Mouse (Mus musculus) embryo, embryonic 10.5 days (tissue): Measurements from ENCODE around the gene Npr3.
A peak's percentile ranks its signal among the peaks of the same experiment; 100 is the strongest.

Experiments used
- DNase-seq: peaks from one replicate; pipeline ENCODE4 v3.0.0-alpha.2; 2015; ENCODE audit warnings: low spot score

Npr3 gene

DNA sequence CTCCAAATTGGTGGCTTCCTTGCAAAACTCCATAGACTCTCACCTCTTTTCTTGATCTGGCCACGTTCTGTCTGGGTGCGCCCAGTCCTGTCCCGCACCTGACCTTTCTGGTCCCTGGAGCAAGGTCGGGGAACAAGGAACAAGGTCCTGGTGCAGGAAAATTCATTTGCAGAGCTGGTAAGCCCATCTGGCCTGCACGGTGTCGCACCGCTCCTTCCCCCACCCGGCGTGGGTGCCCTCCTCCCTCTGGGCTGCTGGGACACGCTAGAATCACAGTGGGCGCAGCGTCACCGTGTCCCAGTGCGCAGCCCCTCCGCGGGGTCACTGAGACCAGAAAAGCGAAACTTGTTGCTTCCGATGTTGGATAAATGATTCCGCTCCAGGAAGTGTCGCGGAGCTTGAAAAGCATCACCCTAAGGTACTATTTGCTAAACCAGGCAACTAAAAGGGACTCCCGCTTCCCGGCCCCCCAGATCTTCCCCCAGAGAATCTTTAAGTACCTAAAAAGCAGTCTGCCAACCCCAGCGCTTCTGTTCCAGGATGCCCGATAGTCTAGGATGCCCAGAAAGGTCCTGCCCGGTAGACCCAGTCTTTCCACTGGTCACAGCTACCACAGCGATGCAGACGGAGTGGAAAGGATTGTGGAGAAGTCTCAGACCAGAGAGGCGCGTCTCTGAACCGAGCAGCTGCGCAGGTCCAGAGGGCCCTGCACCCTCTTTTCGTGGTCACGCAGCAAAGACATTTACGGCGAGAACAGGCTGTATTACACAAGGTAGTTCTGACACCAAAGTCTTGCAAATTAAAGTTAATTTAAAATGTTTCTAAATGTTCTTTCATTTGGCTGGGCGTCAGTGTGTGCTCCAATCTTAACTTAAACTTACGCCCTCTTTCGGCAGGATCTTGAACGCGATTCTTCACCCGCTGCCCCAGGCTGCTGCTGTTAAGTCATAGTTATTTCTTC is at the start of gene Npr3:
Gene Npr3 (minus strand): TSS at position 717 of the 961 bp plus-strand sequence.
- DNase-seq = peak; percentile 89

DNA sequence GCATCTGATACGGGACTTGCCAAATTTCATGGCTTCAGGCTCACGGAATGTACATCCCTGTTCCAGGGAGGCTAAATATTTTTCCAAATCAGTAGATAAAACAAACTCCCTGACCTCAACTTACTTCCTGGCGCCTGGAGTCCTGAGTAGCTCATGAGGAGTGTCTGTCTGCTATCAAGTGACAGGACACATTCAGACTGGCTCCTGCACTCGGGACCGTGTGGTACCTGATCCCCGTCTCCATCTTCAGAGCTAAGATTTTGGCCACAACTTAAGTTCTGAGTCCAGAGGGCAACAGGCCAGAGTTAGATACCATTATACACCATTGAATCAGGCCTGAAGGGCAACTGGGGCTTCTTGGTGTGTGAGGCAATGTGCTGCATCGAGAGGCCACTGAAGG is 49.0 kb upstream of the Npr3 start:
- no peak for DNase-seq

DNA sequence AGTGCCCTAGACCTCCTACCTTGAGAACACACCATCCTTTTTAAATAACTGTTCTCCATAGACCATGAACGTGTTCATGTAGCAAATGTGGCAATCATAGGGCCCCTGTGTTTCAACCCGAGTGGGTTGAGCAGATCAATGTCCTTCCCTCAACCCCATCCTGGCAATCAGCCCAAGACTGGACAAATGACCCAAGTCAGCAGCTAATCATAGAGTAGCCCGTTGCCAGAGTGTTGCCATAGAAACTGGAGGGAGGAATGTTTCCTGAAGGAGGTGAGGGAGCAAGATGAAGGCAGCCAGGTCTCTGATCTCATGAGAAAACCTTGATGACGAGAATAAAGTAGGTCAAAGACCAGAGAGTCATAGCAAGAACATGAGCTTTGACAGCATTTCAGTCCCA is 47.1 kb upstream of the Npr3 start:
- no peak for DNase-seq

DNA sequence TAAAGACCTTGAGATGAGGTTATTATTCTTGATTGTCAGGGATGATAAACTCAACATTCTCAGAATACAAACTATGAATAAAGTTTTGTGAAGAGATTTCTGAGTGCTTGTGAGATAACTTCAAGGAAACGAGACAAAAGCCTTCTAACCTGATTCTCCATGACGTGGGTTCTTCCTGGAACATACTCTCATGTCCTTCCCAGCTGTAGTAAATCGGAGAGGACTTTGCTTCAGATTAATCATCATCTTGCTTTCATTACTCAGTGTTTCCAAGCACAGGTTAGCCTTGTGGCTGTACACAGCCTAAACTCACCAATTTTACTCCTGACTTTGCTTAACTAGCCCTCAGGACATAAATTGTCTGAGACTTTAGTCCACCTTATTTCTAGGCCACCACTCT is 45.1 kb upstream of the Npr3 start:
- no peak for DNase-seq

DNA sequence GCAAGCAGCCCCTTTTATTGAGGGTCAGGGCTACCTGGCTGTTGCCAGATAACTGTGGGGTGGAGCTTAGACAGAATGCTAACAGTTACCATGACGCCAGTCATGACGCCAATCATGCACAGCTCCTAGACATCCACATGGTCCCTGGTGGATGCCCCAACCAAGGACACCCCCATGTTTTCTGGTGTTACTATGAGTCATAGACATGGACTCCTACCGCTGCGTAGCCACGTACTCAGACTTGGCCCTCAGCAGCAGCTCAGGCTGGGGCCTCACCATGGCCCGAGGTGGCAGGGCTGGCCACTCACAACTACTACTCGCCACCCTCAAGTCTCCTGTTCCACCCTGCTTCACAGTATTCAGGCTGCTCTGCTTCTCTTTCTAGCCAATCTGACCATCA is 44.1 kb upstream of the Npr3 start:
- no peak for DNase-seq

DNA sequence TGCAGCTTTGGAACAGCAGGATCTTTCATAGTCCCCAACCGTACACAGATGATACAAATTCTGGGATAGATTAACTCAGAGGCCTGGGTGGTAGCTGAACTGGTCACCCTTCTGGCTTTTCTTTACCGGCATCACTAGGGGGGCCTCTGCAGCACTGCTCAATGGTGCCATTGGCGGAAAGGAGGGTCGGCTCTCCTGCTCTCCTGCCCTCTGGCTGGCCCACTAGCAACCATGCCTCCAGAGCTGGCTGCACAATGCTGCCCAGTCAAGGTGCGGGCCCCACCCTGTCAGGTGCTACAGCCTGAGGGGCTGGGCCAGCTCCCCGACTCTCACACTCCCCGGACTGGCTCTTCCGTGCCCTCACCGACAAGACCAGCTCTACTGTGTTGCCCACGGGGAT is 43.1 kb upstream of the Npr3 start:
- DNase-seq = no peak

DNA sequence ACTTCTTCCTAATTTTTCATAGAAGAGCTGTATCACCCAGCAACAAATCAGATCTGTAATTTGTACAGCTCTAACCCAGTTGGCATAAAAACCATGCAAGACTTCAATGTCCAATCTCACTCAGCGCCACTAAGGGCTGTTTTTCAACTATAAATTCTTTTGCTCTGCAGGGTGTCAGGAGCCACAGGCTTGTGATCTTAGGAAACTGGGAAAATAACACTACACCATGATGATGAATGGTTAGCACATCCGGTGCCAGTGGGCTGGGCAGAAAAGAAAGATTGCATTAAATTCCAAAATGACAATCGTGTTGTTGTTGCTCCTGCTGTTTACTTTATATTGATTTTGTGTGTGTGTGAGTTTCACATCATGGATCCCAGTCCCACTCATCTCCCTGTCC is 42.4 kb upstream of the Npr3 start:
- no peak for DNase-seq

DNA sequence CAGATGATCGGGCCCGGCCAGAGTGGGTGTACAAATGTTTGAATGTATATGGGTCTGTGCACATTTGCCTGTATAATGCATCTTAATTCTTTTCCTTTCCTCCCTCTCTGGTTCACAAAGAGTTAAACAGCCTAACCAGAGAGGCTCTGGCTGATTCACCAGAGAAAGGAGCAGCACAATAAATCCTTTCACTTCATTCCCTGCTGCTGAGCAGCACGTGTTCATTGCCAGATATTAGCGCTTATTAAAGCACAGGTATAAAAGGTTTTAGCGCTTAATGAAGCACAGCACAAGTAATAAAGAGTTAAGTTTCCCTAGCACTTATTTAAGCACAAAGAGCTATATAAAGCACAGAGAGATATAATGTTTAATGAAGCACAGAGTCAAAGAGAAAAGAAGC is 33.8 kb upstream of the Npr3 start:
- DNase-seq = peak; percentile 8

DNA sequence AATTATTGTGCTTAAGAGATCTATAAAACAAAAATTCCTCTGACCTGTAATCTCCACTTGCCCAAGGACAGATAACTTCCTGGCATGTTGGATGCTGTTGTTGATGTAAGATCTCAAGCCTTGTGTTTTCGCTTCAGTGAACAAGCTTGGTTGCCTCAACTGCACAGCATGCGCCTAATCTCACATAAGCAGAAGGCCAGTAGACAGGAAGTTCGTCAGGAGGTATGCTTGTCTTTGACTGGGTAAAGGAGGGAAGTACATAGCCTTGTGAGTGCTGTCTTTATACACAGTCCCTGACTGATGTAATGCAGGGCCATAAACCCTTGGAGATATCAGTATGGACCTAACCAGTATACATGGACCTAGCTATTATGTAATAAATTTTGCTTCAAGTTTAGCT is 20.7 kb upstream of the Npr3 start:
- no peak for DNase-seq

DNA sequence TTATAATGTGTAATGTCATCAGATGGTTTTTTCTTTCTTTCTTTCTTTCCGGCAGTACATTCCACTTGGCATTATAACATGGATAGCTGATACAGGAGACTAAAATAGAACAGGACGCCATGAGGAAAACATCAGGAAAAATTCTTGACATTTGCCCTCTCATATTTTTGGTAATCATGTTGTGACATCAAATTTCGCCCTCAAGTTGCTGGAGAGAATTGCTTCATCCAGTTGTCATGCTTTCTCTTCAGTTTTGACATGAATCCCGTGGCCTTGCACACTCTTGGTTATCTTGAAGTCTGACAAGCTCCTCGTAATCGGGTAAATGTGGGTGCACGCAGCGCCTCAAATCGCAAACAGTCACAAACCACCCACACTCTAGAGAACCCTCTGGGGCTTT is 7.0 kb upstream of the Npr3 start:
- no peak for DNase-seq

DNA sequence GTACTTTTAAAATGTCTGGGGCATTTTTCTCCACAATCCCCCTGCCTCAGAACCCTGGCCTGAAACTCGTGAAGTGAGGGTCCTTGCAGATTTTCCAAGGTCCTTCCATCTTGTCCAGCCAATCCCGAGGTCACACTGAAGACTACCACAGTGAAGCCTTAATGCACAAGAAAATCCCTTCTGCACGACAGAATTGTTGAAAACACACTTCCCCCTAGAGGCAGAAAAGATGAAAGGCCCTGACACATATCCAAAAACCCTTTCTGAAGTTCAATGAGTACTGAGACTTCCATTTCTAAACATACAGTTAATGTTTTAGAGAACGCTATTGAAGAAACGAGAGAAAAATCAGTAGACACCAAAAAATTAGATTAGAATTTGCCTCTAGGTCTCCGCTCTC is 2.8 kb upstream of the Npr3 start:
- peak; percentile 63 for DNase-seq

DNA sequence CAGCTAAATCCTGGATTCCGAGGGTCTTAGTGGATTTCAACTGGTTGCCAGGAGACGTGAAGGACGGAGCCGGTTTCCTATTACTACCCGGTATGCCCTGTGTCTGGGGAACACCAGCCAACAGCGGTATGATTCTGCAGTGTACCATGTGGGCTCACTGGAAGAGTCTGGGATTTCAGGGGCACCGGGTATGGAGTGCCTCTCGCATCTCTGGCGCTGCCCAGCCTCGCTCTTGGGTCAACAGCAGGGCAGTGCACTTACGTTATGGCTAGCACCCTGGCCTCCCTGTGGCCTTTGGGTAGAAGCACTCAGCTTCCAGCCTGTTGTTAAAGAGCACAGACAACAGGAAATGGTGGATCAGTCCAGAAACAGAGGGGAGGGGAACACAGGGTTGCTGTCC is 1.1 kb upstream of the Npr3 start:
- peak; percentile 71 for DNase-seq

DNA sequence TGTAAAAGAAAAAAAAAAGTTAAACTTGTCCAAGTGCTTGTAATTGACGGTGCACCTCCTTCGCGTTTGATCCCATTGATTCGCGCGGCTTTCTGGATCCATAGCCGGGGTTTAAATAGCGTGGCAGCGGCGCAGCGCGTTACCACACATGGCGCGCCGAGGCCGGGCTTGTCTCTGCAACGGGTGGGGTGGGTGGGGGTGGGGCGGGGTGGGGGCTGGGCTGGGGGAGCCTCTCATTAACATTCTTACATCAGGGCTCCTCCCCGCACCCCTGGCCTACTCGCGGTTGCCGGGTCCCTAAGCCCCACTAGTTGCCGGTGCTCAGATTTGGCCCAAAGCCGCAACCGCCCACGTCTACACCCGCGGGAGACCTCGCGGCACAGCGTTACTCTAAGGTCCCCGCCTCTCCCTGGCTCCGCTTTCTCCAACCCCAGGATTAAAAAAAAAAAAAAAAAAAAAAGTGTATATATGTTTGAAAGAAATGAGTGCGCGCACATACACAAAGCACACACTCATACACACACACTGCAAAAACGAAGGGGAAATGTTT is 991 bp downstream of the Npr3 start:
- peak; percentile 69 for DNase-seq

DNA sequence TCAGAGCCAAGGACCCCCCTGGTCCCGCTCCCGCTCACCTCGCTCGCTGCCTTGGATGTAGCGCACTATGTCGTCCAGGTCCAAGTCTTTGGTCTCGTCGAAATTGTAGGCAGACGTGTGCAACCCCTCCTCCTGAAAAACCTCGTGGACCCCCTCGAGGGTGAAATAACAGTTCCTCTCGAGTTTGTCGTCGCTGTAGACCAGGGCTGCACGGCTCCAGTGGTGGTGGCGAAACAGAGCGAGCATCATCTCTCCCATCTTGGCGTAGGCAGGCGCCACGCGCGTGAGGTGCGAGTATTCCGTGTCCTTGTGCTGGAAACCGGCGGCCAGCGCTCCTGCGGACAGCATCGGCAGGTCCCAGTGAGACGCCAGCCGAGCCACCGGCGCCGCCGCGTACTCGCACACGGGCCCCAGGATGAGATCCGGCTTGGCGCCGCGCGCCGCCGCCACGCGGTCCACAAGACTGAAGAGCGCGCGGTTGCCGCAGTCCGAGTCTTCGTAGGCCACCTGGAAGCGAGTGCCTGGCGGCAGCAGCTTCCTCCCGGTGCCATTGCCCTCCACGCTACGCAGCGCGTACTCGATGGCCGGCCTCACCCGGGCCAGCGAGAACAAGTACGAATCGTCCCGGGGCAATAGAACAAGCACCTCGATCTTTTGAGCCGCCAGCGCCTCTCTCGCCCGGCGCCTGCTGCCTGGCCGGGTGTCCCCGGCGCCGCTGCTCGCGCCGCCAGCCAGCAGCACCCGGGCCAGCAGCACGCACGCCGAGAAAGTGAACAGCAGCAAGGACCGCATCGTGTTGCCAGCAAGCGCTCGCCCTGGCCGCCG is 2.0 kb downstream of the Npr3 start:
- DNase-seq = peak; percentile 59

DNA sequence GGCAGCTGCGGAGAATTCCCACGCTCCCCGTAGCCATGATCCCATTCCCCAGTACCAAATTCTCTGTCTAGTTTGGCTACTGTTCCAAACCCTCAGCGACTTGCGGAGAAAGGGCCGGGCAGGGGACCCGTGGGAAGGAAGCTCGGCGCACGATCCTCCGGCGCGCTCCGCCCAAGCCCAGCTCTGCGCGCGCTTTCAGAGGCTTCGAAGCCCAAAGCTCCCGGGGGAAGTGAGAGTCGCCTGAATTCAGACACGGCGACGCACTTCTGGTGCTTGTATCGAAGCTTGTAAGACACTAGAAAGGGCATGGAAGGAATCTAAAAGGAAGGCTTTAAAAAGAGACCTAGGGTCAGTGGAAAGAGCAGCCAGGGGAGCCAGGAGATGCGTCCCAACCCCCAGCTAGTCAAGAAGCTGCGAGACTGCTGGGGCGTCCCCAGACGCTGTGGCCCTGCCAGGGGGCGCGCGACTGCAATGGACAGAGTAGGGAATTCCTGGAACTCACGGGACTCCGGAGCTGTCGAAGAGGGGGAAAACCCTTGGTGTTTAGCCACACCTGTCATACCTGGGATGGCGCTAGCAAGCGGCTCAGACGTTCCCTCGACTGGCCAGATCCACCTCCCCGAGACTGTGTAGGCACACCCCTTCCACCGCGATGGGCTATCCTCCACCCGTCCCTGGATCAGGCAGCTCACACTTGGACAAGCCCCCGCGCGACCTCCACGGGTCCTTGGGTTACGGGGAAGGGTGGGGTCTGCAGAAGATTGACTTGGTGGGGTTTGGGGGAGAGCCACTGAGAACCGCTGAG is 2.8 kb downstream of the Npr3 start:
- peak; percentile 75 for DNase-seq

DNA sequence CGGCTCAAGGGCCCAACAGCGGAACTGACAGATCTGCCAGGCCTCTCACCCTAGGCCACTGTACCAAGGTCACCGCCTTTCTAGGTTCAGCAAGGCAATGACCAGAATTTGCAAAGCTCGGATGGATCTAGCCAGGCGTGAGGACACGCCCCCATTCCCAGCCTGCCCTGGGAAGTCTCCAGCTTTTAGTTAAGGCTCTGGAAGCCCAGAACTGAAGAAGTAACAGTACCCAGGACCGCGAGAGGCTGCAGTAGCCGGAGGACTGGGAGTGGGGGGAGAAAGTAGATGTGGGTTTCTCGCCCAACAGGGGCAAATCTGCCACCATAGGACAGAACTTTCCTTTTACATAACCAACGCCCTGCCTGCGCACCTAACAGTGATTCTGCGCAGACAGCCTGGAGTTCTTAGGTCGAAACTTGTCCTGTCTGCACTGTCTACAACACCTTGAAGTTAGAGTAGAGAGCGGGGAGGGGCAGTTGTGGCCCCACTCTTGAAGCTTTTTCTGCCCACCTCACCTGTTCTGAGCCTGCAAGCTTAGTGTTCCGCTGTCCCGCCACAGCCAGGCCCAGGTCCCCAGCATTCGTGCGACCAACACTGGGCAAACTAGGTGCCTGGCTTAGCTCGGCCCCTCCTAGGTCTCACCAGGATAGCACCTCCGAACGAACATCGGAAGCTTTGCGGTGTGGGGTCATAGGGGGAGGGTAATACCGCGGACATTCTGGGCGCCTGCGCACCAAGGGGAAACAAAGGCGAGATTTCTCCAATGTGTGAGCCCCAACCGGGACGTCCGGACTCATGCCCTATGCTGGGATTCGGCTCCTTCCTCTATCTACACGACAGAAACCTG is 3.7 kb downstream of the Npr3 start:
- peak; percentile 78 for DNase-seq

DNA sequence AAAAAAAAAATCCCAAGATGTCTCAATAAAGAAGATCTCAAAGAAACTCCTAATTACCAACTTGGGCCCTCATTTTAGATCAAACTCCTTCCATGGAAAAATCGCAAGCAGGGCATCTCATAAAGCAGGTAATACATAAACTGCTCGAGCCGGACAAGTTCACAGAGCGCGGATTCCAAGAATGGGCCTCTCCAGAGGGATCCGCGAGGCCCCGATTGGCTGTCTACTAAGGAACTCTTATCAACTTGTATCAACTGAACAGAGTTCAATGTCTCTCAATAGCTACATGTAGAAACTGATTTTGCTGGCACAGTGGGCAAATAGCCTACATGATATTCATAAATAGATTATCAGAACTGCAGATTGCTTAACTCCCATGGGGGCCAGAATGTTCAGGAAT is 9.5 kb downstream of the Npr3 start:
- DNase-seq = no peak

DNA sequence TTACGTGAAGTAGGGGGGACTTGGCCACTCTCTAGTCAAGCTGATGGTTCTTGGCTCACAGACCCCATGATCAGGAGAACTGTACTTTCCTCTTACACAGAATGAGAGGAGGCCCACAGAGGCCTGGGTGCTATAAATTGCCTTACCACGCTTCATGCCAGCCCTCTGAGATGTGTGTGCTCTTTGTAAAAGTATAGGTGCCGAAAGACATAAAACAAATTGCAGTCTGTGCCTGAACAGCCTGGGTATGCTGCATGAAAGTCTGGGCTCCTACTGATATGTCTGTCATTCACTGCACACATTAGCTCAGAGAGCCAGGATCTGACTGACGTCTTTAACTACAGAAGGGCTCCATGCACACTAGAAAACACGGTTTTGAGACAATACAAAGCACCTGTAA is 9.9 kb downstream of the Npr3 start:
- no peak for DNase-seq

DNA sequence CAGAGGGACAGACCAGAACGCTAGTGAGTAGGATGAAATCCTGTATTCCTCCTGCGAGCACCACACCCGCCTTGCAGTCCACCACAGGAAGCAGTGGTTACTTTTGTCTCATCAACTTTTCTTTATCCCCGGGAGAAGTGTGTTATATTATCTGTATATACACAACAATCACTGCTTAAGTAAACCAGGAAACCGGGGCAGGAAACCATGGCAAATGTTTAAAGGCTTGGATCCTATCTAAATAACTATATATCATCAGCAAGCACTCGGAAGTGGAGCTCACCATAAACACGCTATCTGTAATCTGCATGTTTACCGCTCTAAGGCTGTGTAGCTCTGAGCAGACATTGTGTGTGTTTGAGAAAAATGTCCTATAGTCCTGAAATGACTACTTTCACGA is 13.1 kb downstream of the Npr3 start:
- DNase-seq = no peak

DNA sequence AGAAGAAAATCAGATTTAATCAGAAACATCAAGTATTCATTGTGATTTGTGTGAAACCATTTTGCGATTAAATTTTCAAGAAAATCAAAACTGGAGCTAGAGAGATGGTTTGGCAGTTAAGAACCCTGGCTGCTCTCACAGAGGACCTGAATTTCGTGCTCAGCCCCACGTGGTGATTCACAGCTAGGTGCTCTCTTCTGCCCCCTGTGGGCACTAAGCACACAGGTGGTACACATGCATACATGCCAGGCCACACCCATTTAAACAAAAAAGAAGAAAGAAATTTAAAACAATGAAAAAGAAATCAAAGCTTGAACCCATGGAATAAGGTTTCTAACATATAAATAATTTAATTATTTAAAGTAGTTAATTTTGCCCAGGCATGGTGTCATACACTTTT is 15.7 kb downstream of the Npr3 start:
- no peak for DNase-seq
